Mouse (Mus musculus) ES-Bruce4 (cell line): Measurements from ENCODE around the gene Gcsam.

Experiments
- CTCF ChIP-seq: IDR thresholded peaks from one replicate; pipeline ENCODE4 v1.8.1; 2011; ENCODE audit warnings: low read depth, low read length
- POLR2A ChIP-seq: IDR thresholded peaks from one replicate; pipeline ENCODE4 v1.8.1; 2011; ENCODE audit warnings: low read length; ENCODE audit not compliant: insufficient read depth

DNA sequence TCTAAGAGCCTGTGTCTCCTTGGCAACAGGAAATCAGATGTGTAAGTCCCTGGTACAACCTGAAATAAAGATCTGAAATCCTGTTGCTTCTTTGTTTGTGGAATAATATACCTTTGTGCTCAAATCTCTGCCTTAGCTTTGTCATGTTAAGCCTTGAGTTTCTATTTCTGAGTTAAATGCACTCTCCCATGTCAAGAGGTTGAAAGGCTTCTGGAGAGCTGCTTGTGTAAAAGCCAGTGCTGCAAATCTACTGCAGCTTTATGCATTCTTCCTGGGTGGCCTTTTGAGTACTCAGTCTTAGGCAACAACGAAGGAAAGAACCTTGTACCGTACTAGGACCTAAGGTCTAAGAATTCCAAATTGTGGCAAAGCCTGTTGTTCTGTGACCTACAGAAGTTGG, 3.1 kb downstream of the Gcsam start:
- TF ChIP-seq CTCF: no peak
- TF ChIP-seq POLR2A: no peak
